Mouse (Mus musculus) forebrain, embryonic 11.5 days (tissue): ENCODE measurements around the gene Nup62. TPM values are rescaled to one million over a fixed set of nuclear protein-coding genes. Genes with fewer than 3 reads are reported as not detected.

Experiments used
- ATAC-seq: fragments of 200-750 bp; cut with Nextera tagmentation; replicated peaks from 2 replicates; pipeline ENCODE4 v1.8.0; 2017; ENCODE audit warnings: moderate TSS enrichment; ENCODE audit not compliant: low FRiP score
- DNase-seq: peaks from one replicate; pipeline ENCODE4 v3.0.0-alpha.2; 2017; ENCODE audit warnings: low spot score
- H3K27ac ChIP-seq: fragments of 300-500 bp; sonication (generic); 2 replicates; pipeline ENCODE4 v1.5.1; 2014; ENCODE audit warnings: low read depth, low read length
- H3K27me3 ChIP-seq: fragments of 300-500 bp; sonication (generic); 2 replicates; pipeline ENCODE4 v1.6.1; 2014; ENCODE audit warnings: mild to moderate bottlenecking, low read length, mixed read lengths; ENCODE audit not compliant: control insufficient read depth, insufficient read depth
- H3K36me3 ChIP-seq: fragments of 300-500 bp; sonication (generic); 2 replicates; pipeline ENCODE4 v1.6.1; 2014; ENCODE audit warnings: mild to moderate bottlenecking, low read length, moderate library complexity, mixed read lengths; ENCODE audit not compliant: control insufficient read depth, insufficient read depth
- H3K4me1 ChIP-seq: fragments of 300-500 bp; sonication (generic); replicated peaks from 2 replicates; pipeline ENCODE4 v1.6.1; 2014; ENCODE audit warnings: low read length, mixed read lengths; ENCODE audit not compliant: control insufficient read depth, insufficient read depth
- H3K4me2 ChIP-seq: fragments of 300-500 bp; sonication (generic); 2 replicates; pipeline ENCODE4 v1.6.1; 2014; ENCODE audit warnings: low read depth, mild to moderate bottlenecking, low read length, moderate library complexity, mixed read lengths; ENCODE audit not compliant: severe bottlenecking
- H3K4me3 ChIP-seq: fragments of 300-500 bp; sonication (generic); 2 replicates; pipeline ENCODE4 v1.5.1; 2014; ENCODE audit warnings: low read depth, low read length
- H3K9ac ChIP-seq: fragments of 300-500 bp; sonication (generic); 2 replicates; pipeline ENCODE4 v1.6.1; 2014; ENCODE audit warnings: low read length
- H3K9me3 ChIP-seq: fragments of 300-500 bp; sonication (generic); 2 replicates; pipeline ENCODE4 v1.6.1; 2016; ENCODE audit warnings: low read length, mixed read lengths; ENCODE audit not compliant: control insufficient read depth
- WGBS: fragments of 180-500 bp; shearing (Covaris S2); extraction: QIAGEN DNeasy Blood & Tissue Kit; methylation state at CpG from one replicate; pipeline ENCODE4 v1.1.7; 2014; 5-methylcytosine and 5-hydroxymethylcytosine counted together
- polyA plus RNA-seq: library from polyadenylated mRNA; unstranded; fragments of >200 nt; fragmentation: Nextera tagmentation; extraction: Ambion mirVana; gene quantifications from 2 replicates; pipeline ENCODE4 v1.2.1, GENCODE M21; 2014

Nup62 gene
- polyA plus RNA-seq, 1 experiment from 2014 or later: 73.5 TPM

GRCm38 (mm10) chr7:44847772-44848171 is 31.9 kb downstream of the Nup62 start:
- Histone ChIP-seq H3K27ac (no peak overlapping the region), H3K9ac (peak overlapping the region; percentile 10; the same call in 1 of the 2 replicates)

GRCm38 (mm10) chr7:44848561-44849415 is 32.9 kb downstream of the Nup62 start, which contains the start of the genes Akt1s1 and Tbc1d17:
TSS of gene Akt1s1 (plus strand) at chr7:44848991.
TSS of gene Tbc1d17 (minus strand) at chr7:44849079.
- H3K36me3 ChIP-seq: peaks cover 3% of the 10 kb centered on the region; the same call in 1 of the 2 replicates
- ATAC-seq (peak; percentile 85), DNase-seq (peak; percentile 96)
- H3K4me2 ChIP-seq: peak within 1 kb of the TSS; percentile 70
- H3K9me3 ChIP-seq: no peaks in the 10 kb centered on the region
- H3K27ac ChIP-seq: peak within 1 kb of the TSS; percentile 94
- peak within 1 kb of the TSS; percentile 63 for H3K4me3 ChIP-seq
- no peaks in the 10 kb centered on the region for H3K27me3 ChIP-seq
- WGBS: under 1% methylated on average over 54 of the region's 54 CpGs
- peaks cover 13% of the 10 kb centered on the region for H3K4me1 ChIP-seq
- H3K9ac ChIP-seq: peak within 1 kb of the TSS; percentile 72

More at GRCm38 (mm10) chr7:44847772-44848171, 31.9 kb downstream of the Nup62 start:
- DNase-seq (no peak), ATAC-seq (no peak)
- peaks cover 9% of the 10 kb centered on the region; the same call in 1 of the 2 replicates for H3K4me1 ChIP-seq
- H3K36me3 ChIP-seq: peaks cover 3% of the 10 kb centered on the region; the same call in 1 of the 2 replicates
- peak overlapping the region; percentile 70 for H3K4me2 ChIP-seq
- no peaks in the 10 kb centered on the region for H3K27me3 ChIP-seq
- 82% methylated on average over 5 of the region's 5 CpGs for WGBS
- H3K9me3 ChIP-seq: no peaks in the 10 kb centered on the region
- H3K4me3 ChIP-seq: peak overlapping the region; percentile 63

- Histone ChIP-seq H3K27ac (peak overlapping the region; percentile 94), H3K4me3 (peak overlapping the region; percentile 63), H3K9me3 (no peaks in the 10 kb centered on the region), H3K4me2 (peak overlapping the region; percentile 70), H3K4me1 (peaks cover 18% of the 10 kb centered on the region), H3K9ac (peak overlapping the region; percentile 72), H3K27me3 (no peaks in the 10 kb centered on the region), H3K36me3 (peaks cover 3% of the 10 kb centered on the region; the same call in 1 of the 2 replicates)
- DNase-seq: peak; percentile 93
- under 1% methylated on average over 41 of the region's 41 CpGs for WGBS
- ATAC-seq: peak; percentile 75
Measured at GRCm38 (mm10) chr7:44849416-44850111, 33.7 kb downstream of the Nup62 start.

GRCm38 (mm10) chr7:44850146-44850545 is 34.3 kb downstream of the Nup62 start:
- H3K9me3 ChIP-seq: no peaks in the 10 kb centered on the region
- peak overlapping the region; percentile 70 for H3K4me2 ChIP-seq
- ATAC-seq (peak; percentile 41), DNase-seq (peak; percentile 92)
- WGBS: under 1% methylated on average over 33 of the region's 33 CpGs
- peaks cover 3% of the 10 kb centered on the region; the same call in 1 of the 2 replicates for H3K36me3 ChIP-seq
- H3K27ac ChIP-seq: peak overlapping the region; percentile 94
- peak overlapping the region; percentile 63 for H3K4me3 ChIP-seq
- H3K27me3 ChIP-seq: no peaks in the 10 kb centered on the region
- peak overlapping the region; percentile 72 for H3K9ac ChIP-seq
- H3K4me1 ChIP-seq: peaks cover 22% of the 10 kb centered on the region

GRCm38 (mm10) chr7:44850789-44851624 is 35.1 kb downstream of the Nup62 start:
- H3K4me1 ChIP-seq: peaks cover 23% of the 10 kb centered on the region
- H3K27me3 ChIP-seq: no peaks in the 10 kb centered on the region
- H3K9ac ChIP-seq: peak overlapping the region; percentile 72
- H3K9me3 ChIP-seq: no peaks in the 10 kb centered on the region
- ATAC-seq: no peak
- H3K4me3 ChIP-seq: peak overlapping the region; percentile 63
- peak overlapping the region; percentile 70 for H3K4me2 ChIP-seq
- peak overlapping the region; percentile 94; the same call in 1 of the 2 replicates for H3K27ac ChIP-seq
- peaks cover under 1% of the 10 kb centered on the region; the same call in 1 of the 2 replicates for H3K36me3 ChIP-seq
- 78% methylated on average over 8 of the region's 8 CpGs for WGBS
- no peak for DNase-seq

GRCm38 (mm10) chr7:44851625-44852234 is 35.8 kb downstream of the Nup62 start:
- Histone ChIP-seq H3K27ac (no peak overlapping the region), H3K4me1 (peaks cover 25% of the 10 kb centered on the region), H3K4me2 (no peak overlapping the region), H3K9ac (no peak overlapping the region), H3K36me3 (no peaks in the 10 kb centered on the region), H3K27me3 (no peaks in the 10 kb centered on the region), H3K9me3 (no peaks in the 10 kb centered on the region), H3K4me3 (no peak overlapping the region)
- no peak for DNase-seq
- WGBS: 90% methylated on average over 12 of the region's 12 CpGs
- no peak for ATAC-seq

- DNase-seq (no peak), ATAC-seq (no peak)
- no peak overlapping the region for H3K4me3 ChIP-seq
- no peak overlapping the region for H3K27ac ChIP-seq
- no peak overlapping the region for H3K4me2 ChIP-seq
- 90% methylated on average over 36 of the region's 36 CpGs for WGBS
- no peaks in the 10 kb centered on the region for H3K9me3 ChIP-seq
- peaks cover 25% of the 10 kb centered on the region for H3K4me1 ChIP-seq
- no peak overlapping the region for H3K9ac ChIP-seq
- H3K36me3 ChIP-seq: no peaks in the 10 kb centered on the region
- H3K27me3 ChIP-seq: no peaks in the 10 kb centered on the region
Measured at GRCm38 (mm10) chr7:44852259-44853027, 36.6 kb downstream of the Nup62 start.
